Mouse (Mus musculus): ENCODE data around the gene Tpt1.
"Not testable (repeated sequence)": the region's sequence is repeated elsewhere in the genome, so short reads cannot be mapped to it uniquely, and the experiment has no call there.

Gene Tpt1

GRCm38 (mm10) chr14:75837048-75837916, 7.6 kb upstream of the Tpt1 start:
- no peak for ATAC-seq (ENCODE audit: insufficient number of reproducible peaks, low FRiP score, low TSS enrichment)

- not testable (repeated sequence) for ATAC-seq (ENCODE audit: insufficient number of reproducible peaks, low FRiP score, low TSS enrichment)
Observed at GRCm38 (mm10) chr14:75841758-75842157, 3.1 kb upstream of the Tpt1 start.

GRCm38 (mm10) chr14:75844111-75844695, 690 bp upstream of the Tpt1 start:
- no peak for ATAC-seq (ENCODE audit: insufficient number of reproducible peaks, low FRiP score, low TSS enrichment)

GRCm38 (mm10) chr14:75845698-75846115, 814 bp downstream of the Tpt1 start:
- peak; percentile 67 for ATAC-seq (ENCODE audit: insufficient number of reproducible peaks, low FRiP score, low TSS enrichment)

GRCm38 (mm10) chr14:75847669-75848068, 2.8 kb downstream of the Tpt1 start:
- ATAC-seq (ENCODE audit: insufficient number of reproducible peaks, low FRiP score, low TSS enrichment) = no peak

GRCm38 (mm10) chr14:75848482-75848881, 3.6 kb downstream of the Tpt1 start:
- ATAC-seq (ENCODE audit: insufficient number of reproducible peaks, low FRiP score, low TSS enrichment) = no peak

- no peak for ATAC-seq (ENCODE audit: insufficient number of reproducible peaks, low FRiP score, low TSS enrichment)
Observed at GRCm38 (mm10) chr14:75849236-75849635, 4.3 kb downstream of the Tpt1 start.

- ATAC-seq (ENCODE audit: insufficient number of reproducible peaks, low FRiP score, low TSS enrichment) = no peak
Observed at GRCm38 (mm10) chr14:75849842-75850568, 5.1 kb downstream of the Tpt1 start.

- no peak for ATAC-seq (ENCODE audit: insufficient number of reproducible peaks, low FRiP score, low TSS enrichment)
Observed at GRCm38 (mm10) chr14:75850819-75851218, 5.9 kb downstream of the Tpt1 start.

- ATAC-seq (ENCODE audit: insufficient number of reproducible peaks, low FRiP score, low TSS enrichment) = no peak
Observed at GRCm38 (mm10) chr14:75852016-75852415, 7.1 kb downstream of the Tpt1 start.

- no peak for ATAC-seq (ENCODE audit: insufficient number of reproducible peaks, low FRiP score, low TSS enrichment)
Observed at GRCm38 (mm10) chr14:75855263-75855992, 10.5 kb downstream of the Tpt1 start.

GRCm38 (mm10) chr14:75858181-75858580, 13.3 kb downstream of the Tpt1 start:
- no peak for ATAC-seq (ENCODE audit: insufficient number of reproducible peaks, low FRiP score, low TSS enrichment)

GRCm38 (mm10) chr14:75859619-75860018, 14.7 kb downstream of the Tpt1 start:
- ATAC-seq (ENCODE audit: insufficient number of reproducible peaks, low FRiP score, low TSS enrichment) = no peak

- no peak for ATAC-seq (ENCODE audit: insufficient number of reproducible peaks, low FRiP score, low TSS enrichment)
Observed at GRCm38 (mm10) chr14:75862701-75863100, 17.8 kb downstream of the Tpt1 start.

GRCm38 (mm10) chr14:75863549-75864409, 18.9 kb downstream of the Tpt1 start:
- ATAC-seq (ENCODE audit: insufficient number of reproducible peaks, low FRiP score, low TSS enrichment) = no peak

GRCm38 (mm10) chr14:75866706-75867333, 21.9 kb downstream of the Tpt1 start:
- no peak for ATAC-seq (ENCODE audit: insufficient number of reproducible peaks, low FRiP score, low TSS enrichment)

- not testable (repeated sequence) for ATAC-seq (ENCODE audit: insufficient number of reproducible peaks, low FRiP score, low TSS enrichment)
Observed at GRCm38 (mm10) chr14:75868028-75868427, 23.1 kb downstream of the Tpt1 start.

- no peak for ATAC-seq (ENCODE audit: insufficient number of reproducible peaks, low FRiP score, low TSS enrichment)
Observed at GRCm38 (mm10) chr14:75869769-75870363, 25.0 kb downstream of the Tpt1 start.

GRCm38 (mm10) chr14:75870631-75871030, 25.7 kb downstream of the Tpt1 start:
- 0 out of 2 replicates have a peak, but pooled peaks have one; percentile 58 for ATAC-seq (ENCODE audit: insufficient number of reproducible peaks, low FRiP score, low TSS enrichment)
